Mouse (Mus musculus): ENCODE results near the gene Tnni1.

Tnni1 gene

GRCm38 (mm10) chr1:135778780-135779535 lies at the start of gene Tnni1:
Gene Tnni1 (plus strand): TSS chr1:135779434.
- DNase-seq (ENCODE audit: low read depth) = no peak

- no peak for DNase-seq (ENCODE audit: low read depth)
These were observed 49.4 kb upstream of the Tnni1 start for GRCm38 (mm10) chr1:135729821-135730220.

- DNase-seq (ENCODE audit: low read depth) = no peak
These were observed 48.9 kb upstream of the Tnni1 start for GRCm38 (mm10) chr1:135730296-135730695.

GRCm38 (mm10) chr1:135731393-135731792 lies 47.8 kb upstream of the Tnni1 start:
- DNase-seq (ENCODE audit: low read depth) = no peak

GRCm38 (mm10) chr1:135731897-135732684 lies 47.1 kb upstream of the Tnni1 start:
- peak; percentile 53 for DNase-seq (ENCODE audit: low read depth)

GRCm38 (mm10) chr1:135734225-135734937 lies 44.9 kb upstream of the Tnni1 start:
- DNase-seq (ENCODE audit: low read depth) = no peak

- DNase-seq (ENCODE audit: low read depth) = no peak
These were observed 43.8 kb upstream of the Tnni1 start for GRCm38 (mm10) chr1:135735460-135735859.

GRCm38 (mm10) chr1:135744987-135745386 lies 34.2 kb upstream of the Tnni1 start:
- DNase-seq (ENCODE audit: low read depth) = no peak

GRCm38 (mm10) chr1:135746248-135746647 lies 33.0 kb upstream of the Tnni1 start:
- no peak for DNase-seq (ENCODE audit: low read depth)

GRCm38 (mm10) chr1:135752737-135753348 lies 26.4 kb upstream of the Tnni1 start:
- peak; percentile 91 for DNase-seq (ENCODE audit: low read depth)

- peak; percentile 97 for DNase-seq (ENCODE audit: low read depth)
These were observed 23.9 kb upstream of the Tnni1 start for GRCm38 (mm10) chr1:135755287-135755686.

- no peak for DNase-seq (ENCODE audit: low read depth)
These were observed 23.3 kb upstream of the Tnni1 start for GRCm38 (mm10) chr1:135755913-135756312.

- DNase-seq (ENCODE audit: low read depth) = no peak
These were observed 21.9 kb upstream of the Tnni1 start for GRCm38 (mm10) chr1:135757287-135757686.

- no peak for DNase-seq (ENCODE audit: low read depth)
These were observed 19.5 kb upstream of the Tnni1 start for GRCm38 (mm10) chr1:135759685-135760084.

- no peak for DNase-seq (ENCODE audit: low read depth)
These were observed 19.0 kb upstream of the Tnni1 start for GRCm38 (mm10) chr1:135760216-135760615.

- DNase-seq (ENCODE audit: low read depth) = no peak
These were observed 17.5 kb upstream of the Tnni1 start for GRCm38 (mm10) chr1:135761728-135762127.

GRCm38 (mm10) chr1:135763503-135764205 lies 15.6 kb upstream of the Tnni1 start:
- no peak for DNase-seq (ENCODE audit: low read depth)

GRCm38 (mm10) chr1:135764206-135764528 lies 15.1 kb upstream of the Tnni1 start:
- DNase-seq (ENCODE audit: low read depth) = no peak

- DNase-seq (ENCODE audit: low read depth) = no peak
These were observed 13.3 kb upstream of the Tnni1 start, which contains the start of gene Phlda3 for GRCm38 (mm10) chr1:135765645-135766591. Gene Phlda3 (plus strand): TSS chr1:135766119.

- no peak for DNase-seq (ENCODE audit: low read depth)
These were observed 12.5 kb upstream of the Tnni1 start for GRCm38 (mm10) chr1:135766592-135767306.
